Mouse (Mus musculus) megakaryocyte progenitor cell, adult 5-6 weeks (primary cell): ENCODE measurements around the gene Mroh3. TPM values are rescaled to one million over a fixed set of nuclear protein-coding genes. Genes with fewer than 3 reads are reported as not detected.
A peak's percentile ranks its signal among the peaks of the same experiment; 100 is the strongest.

Experiments used
- ATAC-seq: replicated peaks from 2 replicates; pipeline ENCODE4 v1.8.0; 2016; ENCODE audit warnings: mild to moderate bottlenecking, moderate TSS enrichment, inconsistent platforms; ENCODE audit not compliant: poor library complexity
- total RNA-seq, 2 experiments: library from RNA; stranded (forward) in 1 of 2; stranded (reverse) in 1 of 2; fragments of 157-497, 149-512 nt in 1 of 2; fragments of 200-1000 nt in 1 of 2; gene quantifications; 2 replicates each; pipeline versions ENCODE4 v1.2.3 to v1.2.4; 2015 to 2017

The Mroh3 gene
- total RNA-seq, 2 experiments from 2014 or later, result not detected

- no peak for ATAC-seq
These were observed 52.3 kb downstream of the Mroh3 start for GRCm38 (mm10) chr1:136160297-136160696.

DNA sequence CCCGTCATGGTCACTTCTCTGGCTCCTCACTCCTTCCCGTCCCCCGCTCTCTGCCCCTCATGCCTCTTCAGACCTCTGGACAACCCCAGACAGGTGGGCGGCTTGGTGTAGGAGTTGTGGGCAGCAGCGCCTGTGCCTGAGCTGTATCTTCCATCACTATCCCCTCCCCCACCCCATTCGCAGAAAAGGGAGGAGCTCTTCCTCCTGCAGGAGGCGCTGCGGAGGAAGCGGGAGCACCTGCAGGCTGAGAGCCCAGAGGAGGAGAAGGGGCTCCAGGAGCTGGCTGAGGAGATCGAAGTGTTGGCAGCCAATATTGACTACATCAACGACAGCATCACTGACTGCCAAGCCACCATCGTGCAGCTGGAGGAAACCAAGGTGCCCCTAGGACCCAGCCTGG, 52.8 kb downstream of the Mroh3 start:
- no peak for ATAC-seq

DNA sequence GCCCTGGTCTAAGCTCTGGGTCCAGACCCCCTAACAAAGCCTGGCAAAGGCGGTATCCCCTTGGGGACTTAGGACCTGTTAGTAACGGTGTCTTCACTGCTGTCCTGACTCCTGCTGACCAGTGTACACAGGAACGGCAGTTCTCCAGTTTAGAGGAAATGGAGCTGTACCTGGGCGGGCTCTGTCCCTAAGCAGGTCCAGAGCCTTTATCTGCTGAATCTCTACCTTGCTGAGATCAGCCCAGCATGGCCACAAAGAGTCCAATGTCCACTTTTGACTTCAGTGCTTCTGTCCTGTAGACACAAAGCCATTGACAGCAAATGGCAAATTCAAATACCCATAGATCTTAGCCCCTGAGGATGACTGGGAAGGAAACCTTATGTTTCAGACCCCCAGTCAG, 55.7 kb downstream of the Mroh3 start:
- no peak for ATAC-seq

- ATAC-seq, result no peak
These were observed 56.3 kb downstream of the Mroh3 start for GRCm38 (mm10) chr1:136156304-136156703.

- ATAC-seq, result no peak
These were observed 61.3 kb downstream of the Mroh3 start for GRCm38 (mm10) chr1:136151371-136151770.

DNA sequence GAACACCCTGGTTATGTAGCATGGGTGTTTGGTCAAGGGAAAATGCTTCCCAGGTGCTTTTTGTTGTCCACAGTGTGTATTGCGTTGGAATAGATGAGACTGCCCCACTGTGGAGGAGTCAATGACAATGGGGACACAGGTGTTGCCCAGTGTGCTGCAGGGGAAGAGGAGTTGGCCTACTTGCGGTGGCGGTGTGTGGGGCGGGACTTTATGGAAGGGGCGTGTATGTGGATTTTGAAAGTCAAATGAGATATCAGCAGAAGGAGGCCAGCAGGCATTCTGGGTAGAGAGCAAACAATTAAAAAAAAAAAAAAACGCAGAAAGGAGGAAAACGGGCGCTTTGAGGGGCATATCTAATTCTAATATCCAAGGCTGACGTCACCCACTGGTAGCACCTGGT, 62.9 kb downstream of the Mroh3 start:
- ATAC-seq, result no peak

DNA sequence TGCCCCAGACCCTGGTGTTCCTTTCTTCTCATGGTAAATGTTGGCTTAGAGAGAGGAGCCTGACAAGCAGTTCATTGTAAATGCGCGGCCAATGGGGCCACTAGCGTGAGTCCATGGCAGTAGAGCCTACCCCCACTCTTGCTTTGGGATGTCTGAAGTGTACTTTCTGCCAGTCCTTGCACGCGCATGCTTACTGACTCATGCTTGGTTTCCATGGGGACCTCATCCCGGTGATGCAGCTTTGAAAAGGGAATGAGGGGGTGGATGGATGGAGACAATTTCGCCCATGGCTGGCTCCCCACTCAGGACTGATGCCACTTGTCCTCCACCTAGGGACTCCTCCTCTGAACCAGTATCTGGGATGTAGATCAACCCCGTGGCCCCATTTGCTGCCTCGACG, 69.1 kb downstream of the Mroh3 start:
- ATAC-seq, result no peak

GRCm38 (mm10) chr1:136142336-136142735, 70.3 kb downstream of the Mroh3 start:
- no peak for ATAC-seq

- ATAC-seq, result peak; percentile 32
These were observed 71.3 kb downstream of the Mroh3 start for GRCm38 (mm10) chr1:136141176-136141950.

- ATAC-seq, result peak; percentile 75
These were observed 72.5 kb downstream of the Mroh3 start for GRCm38 (mm10) chr1:136139990-136140640.

- no peak for ATAC-seq
These were observed 74.3 kb downstream of the Mroh3 start for GRCm38 (mm10) chr1:136138191-136138830.

DNA sequence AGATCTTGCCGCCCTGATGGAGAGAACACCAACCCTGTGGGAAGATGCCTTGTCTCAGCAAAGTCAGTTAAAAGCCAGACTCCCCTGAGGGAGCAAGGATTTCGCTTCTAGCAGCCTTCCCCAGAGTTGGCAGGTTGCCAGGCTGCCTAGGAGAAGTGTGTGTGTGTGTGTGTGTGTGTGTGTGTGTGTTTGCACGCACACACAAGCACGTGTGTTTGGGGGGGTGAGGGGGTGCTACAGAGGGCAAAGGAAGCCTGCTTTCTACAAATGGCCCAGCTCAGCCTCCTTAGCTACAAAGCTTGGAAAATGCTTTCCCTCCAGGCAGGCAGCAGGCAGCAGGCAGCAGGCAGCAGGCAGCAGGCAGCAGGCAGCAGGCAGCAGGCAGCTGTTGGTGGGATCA, 75.1 kb downstream of the Mroh3 start:
- no peak for ATAC-seq

GRCm38 (mm10) chr1:136137071-136137531, 75.5 kb downstream of the Mroh3 start:
- no peak for ATAC-seq

DNA sequence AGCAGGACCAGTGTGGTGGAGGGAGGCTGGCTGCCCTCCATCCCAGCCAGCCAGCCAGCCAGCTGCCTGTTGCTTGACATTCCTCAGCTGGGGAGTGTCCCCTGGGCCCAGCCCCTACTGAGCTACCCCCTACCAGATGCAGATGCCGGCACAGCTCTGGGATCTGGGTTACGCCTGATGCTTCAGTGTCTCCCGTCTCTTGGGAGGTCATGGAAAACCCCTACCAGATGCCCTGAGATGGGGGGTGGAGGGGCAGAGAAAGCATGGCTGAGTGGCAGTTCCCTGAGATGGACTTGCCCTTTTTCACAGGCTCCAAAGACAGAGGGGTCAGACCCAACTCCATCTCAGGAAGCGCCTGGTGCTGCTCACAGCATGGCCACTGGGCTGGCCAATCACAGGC, 76.1 kb downstream of the Mroh3 start:
- ATAC-seq, result no peak

- no peak for ATAC-seq
These were observed 76.7 kb downstream of the Mroh3 start for GRCm38 (mm10) chr1:136135777-136136444.

GRCm38 (mm10) chr1:136135046-136135445, 77.6 kb downstream of the Mroh3 start:
- peak; percentile 59 for ATAC-seq

- ATAC-seq, result no peak
These were observed 78.1 kb downstream of the Mroh3 start for GRCm38 (mm10) chr1:136134547-136134946.

DNA sequence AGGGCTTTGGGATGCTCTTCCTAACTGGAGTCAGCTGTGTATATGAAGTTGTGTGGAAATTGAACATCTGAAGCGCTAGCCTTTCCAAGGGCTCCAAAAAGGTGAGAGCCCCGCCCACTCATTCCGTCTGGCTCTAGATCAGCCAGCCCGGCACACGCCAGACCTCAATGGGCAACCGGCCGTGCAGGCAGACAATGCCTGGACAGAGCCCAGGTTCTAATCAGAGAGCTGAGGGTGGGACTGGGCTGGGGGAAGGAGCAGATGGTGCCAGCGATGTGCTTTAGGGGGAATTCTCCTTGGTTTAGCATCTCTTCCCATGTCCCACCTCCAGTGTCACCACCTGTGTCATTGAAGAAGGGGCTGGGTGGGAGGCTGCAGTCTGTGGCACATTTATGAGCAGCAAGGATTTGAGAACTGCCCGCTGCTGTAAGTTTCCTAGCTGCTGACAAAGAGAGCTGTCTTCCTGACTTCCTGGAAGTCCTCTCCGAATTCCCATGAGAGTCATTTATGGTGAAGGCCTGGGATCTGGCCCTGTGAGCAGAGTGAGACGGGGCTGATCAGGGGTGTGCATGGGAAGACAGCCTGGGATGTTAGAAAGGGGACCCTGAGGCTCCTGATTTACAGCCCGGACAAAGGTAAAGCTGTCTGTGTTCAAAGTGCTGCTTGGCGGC, 78.9 kb downstream of the Mroh3 start:
- no peak for ATAC-seq

DNA sequence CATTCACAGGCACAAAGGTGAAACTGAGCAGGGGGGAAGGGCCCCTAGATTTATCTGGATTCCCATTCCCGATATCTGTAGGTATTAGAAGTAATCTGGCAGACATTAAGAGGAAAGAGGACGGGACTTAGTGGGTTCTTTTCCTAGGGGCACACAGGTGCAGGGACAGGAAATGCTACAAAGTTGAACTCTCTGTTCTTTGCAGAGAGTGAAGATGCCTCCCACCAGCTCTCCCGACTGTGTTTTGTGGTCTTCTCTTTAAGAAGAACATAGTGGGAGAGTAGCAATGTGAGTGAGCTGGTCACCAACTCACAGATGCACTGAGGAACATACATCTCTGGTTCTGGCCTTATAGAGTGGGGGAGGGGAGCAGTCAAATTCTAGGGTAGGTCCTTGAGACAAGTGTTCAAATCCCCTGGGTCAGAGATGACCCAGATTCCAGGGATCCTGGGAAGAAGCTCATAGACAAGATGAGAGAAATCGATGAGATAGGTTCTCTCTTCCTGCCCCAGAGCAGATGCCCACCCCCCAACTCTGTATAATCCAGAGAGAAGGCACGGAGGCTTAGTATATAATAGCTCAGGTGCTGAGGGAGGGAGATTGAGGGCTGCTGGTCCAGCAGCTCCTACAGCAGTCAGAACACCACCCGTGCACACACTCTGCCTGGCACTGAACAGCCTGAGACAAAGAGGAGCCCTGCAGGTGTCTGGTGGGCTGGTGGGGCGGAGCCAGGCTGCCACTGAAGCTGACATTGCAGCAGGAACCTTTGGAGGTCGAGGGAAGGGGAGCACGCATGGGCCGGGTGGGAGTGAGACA, 80.0 kb downstream of the Mroh3 start:
- ATAC-seq, result no peak
